In the genomic region with DNA sequence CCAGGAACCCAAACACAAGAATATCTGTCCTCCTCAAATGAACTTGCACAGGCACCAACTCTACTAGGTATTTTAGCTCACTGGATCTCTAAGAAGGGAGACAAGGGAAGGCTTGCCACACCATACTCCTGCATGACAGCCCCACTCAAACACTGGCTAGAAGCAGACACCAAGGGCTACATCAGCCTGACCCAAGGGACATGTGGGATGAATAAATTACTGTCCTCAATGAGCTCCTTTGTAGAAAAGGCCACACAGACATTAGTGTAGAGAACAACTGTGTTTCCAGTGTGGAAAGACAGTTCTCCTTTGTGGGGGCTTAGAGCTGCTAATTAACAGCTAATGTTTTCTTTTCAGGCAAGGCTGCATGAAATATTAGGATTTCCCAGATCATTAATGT, we compare ENCODE assay signal across 17 mouse cellular contexts.
DNase-seq lines count a peak whose midpoint lies in the region; ATAC-seq lines count a peak whose summit lies in the region.
"Had no signal": no experiment of that assay in that cellular context is flagged by ENCODE, and none has a peak within 500 bp of the region (broad histone marks: within the 10 kb centered on the region; RNA-seq: fewer than 3 reads in every experiment).

No protein-coding gene starts in this region.

- DNase-seq in frontal cortex, postnatal 10 days (ENCODE audit: low spot score in 2 of 2) = no peak
- DNase-seq in brain, adult 2 months (ENCODE audit: low read depth, low spot score) = peak; percentile 84
- DNase-seq in hindbrain, embryonic 14.5 days (ENCODE audit: low spot score) = no peak
- DNase-seq in midbrain, embryonic 14.5 days = peak; percentile 18
- DNase-seq in heart, adult 18-20 months = no peak
- DNase-seq in kidney, postnatal 25 days = no peak
- DNase-seq: adrenal gland, postnatal 25 days; cerebellum, adult 11-12 months; gastrocnemius, postnatal 25 days; lung, postnatal 4 days; right cerebral cortex, adult 18-20 months; thymus, adult 18-20 months had no signal

- H3K36me3 ChIP-seq in hindbrain, embryonic 14.5 days (replicated peaks; ENCODE audit: control insufficient read depth, insufficient read depth) = no peaks in the 10 kb centered on the region
- H3K36me3 ChIP-seq in midbrain, embryonic 14.5 days (ENCODE audit: control insufficient read depth, insufficient read depth, low read length) = no peaks in the 10 kb centered on the region
- H3K36me3 ChIP-seq: heart, embryonic 13.5 days; liver, embryonic 15.5 days had no signal

- no peak overlapping the region for H3K9ac ChIP-seq in hindbrain, embryonic 14.5 days
- H3K9ac ChIP-seq in midbrain, embryonic 14.5 days (replicated peaks; ENCODE audit: low read length) = no peak overlapping the region
- H3K9ac ChIP-seq: heart, embryonic 13.5 days; liver, embryonic 15.5 days had no signal

- peak; percentile 60 for ATAC-seq in frontal cortex, adult (ENCODE audit: low TSS enrichment)
- ATAC-seq in hindbrain, embryonic 14.5 days (ENCODE audit: low FRiP score) = 0 out of 2 replicates have a peak, but pooled peaks have one; percentile 51
- ATAC-seq in midbrain, embryonic 14.5 days (ENCODE audit: low FRiP score, low TSS enrichment) = peak; percentile 53; the same call in 1 of the 2 replicates
- no peak for ATAC-seq in granulocyte monocyte progenitor cell, adult 5-6 weeks (replicated peaks; ENCODE audit: poor library complexity, severe bottlenecking)

- H3K27me3 ChIP-seq in hindbrain, embryonic 14.5 days (ENCODE audit: control insufficient read depth, insufficient read depth, low read length) = no peaks in the 10 kb centered on the region
- no peaks in the 10 kb centered on the region for H3K27me3 ChIP-seq in midbrain, embryonic 14.5 days (ENCODE audit: control insufficient read depth, insufficient read depth, low read length)
- H3K27me3 ChIP-seq: heart, embryonic 13.5 days; liver, embryonic 15.5 days had no signal

- H3K4me1 ChIP-seq in hindbrain, embryonic 14.5 days (replicated peaks; ENCODE audit: control insufficient read depth, insufficient read depth, low read length) = no peaks in the 10 kb centered on the region
- H3K4me1 ChIP-seq in midbrain, embryonic 14.5 days (ENCODE audit: control insufficient read depth, insufficient read depth, low read length) = no peaks in the 10 kb centered on the region
- H3K4me1 ChIP-seq: heart, embryonic 13.5 days; liver, embryonic 15.5 days had no signal

- H3K27ac ChIP-seq in hindbrain, embryonic 14.5 days = no peak overlapping the region
- H3K27ac ChIP-seq in midbrain, embryonic 14.5 days (replicated peaks; ENCODE audit: low read depth, low read length) = no peak overlapping the region
- H3K27ac ChIP-seq: heart, embryonic 13.5 days; liver, embryonic 15.5 days had no signal

- H3K4me2 ChIP-seq in hindbrain, embryonic 14.5 days (replicated peaks) = no peak overlapping the region
- H3K4me2 ChIP-seq in midbrain, embryonic 14.5 days (ENCODE audit: low read length) = no peak overlapping the region
- H3K4me2 ChIP-seq: heart, embryonic 13.5 days; liver, embryonic 15.5 days had no signal

- H3K4me3 ChIP-seq in hindbrain, embryonic 14.5 days (replicated peaks; ENCODE audit: low read length) = no peak overlapping the region
- H3K4me3 ChIP-seq in midbrain, embryonic 14.5 days (replicated peaks; ENCODE audit: low read depth, low read length) = no peak overlapping the region
- H3K4me3 ChIP-seq: erythroblast, embryonic 14.5 days; heart, embryonic 13.5 days; liver, embryonic 15.5 days had no signal

- H3K9me3 ChIP-seq in hindbrain, embryonic 14.5 days (ENCODE audit: control insufficient read depth, low read length) = no peaks in the 10 kb centered on the region
- H3K9me3 ChIP-seq in midbrain, embryonic 14.5 days (ENCODE audit: control insufficient read depth, low read length) = no peaks in the 10 kb centered on the region
- H3K9me3 ChIP-seq: heart, embryonic 13.5 days; liver, embryonic 15.5 days had no signal

Comparison
In these comparisons a context has a peak if more than half of its experiments do, and no peak if none do; other contexts are left out.
1. DNase-seq: peak in brain, adult 2 months (single experiment) and midbrain, embryonic 14.5 days (single experiment); none in frontal cortex, postnatal 10 days (0 of 2), hindbrain, embryonic 14.5 days (single experiment), heart, adult 18-20 months (0 of 2) and kidney, postnatal 25 days (0 of 2).